ENCODE assay signal across 41 mouse cellular contexts in the genomic region with DNA sequence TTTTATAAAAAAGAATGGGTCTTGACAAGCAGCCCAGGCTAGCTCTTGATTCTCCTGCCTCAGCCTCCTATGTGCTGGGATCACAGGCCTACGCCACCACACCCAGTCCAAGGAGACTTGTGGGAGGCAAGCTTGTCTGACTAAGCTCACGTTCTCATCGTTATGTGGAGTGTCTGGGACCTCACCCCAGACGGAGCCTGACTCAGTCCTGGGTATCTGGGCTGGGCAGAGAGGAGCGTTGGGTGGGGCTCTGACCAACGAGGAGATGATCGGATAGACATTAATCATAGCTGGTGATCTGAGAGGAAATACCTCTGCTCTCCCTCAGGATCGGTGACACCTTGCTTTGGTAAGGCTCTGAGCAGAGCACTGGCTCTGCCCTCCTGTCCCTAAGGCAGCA. TPM values are rescaled to one million over a fixed set of nuclear protein-coding genes. Genes with fewer than 3 reads are reported as not detected.
"Had no signal": no experiment of that assay in that cellular context is flagged by ENCODE, and none has a peak within 500 bp of the region (broad histone marks: within the 10 kb centered on the region; RNA-seq: fewer than 3 reads in every experiment).

No protein-coding gene starts in this region.

- ATAC-seq: hindbrain, postnatal 0 days; intestine, embryonic 16.5 days had no signal

- DNase-seq: gastrocnemius, adult 2 months; gastrocnemius, postnatal 10 days; gastrocnemius, postnatal 25 days; heart, postnatal 10 days; heart, postnatal 4 days; kidney, adult 11 months; kidney, adult 2 months; kidney, adult 9 months; kidney, postnatal 14 days; kidney, postnatal 36 days; layer of hippocampus, adult 9-11 months; layer of hippocampus, postnatal 36 days; liver had no signal

- H3K36me3 ChIP-seq: heart, embryonic 10.5 days; hindbrain, embryonic 13.5 days; hindbrain, embryonic 15.5 days; kidney, embryonic 15.5 days had no signal

- H3K4me3 ChIP-seq: gastrocnemius, adult 2 months; heart, embryonic 10.5 days; heart, embryonic 12.5 days; hindbrain, embryonic 13.5 days; hindbrain, embryonic 15.5 days; kidney, embryonic 15.5 days; limb, embryonic 10.5 days; limb, embryonic 12.5 days had no signal

- H3K9ac ChIP-seq: heart, embryonic 12.5 days; hindbrain, embryonic 13.5 days; hindbrain, embryonic 15.5 days; kidney, embryonic 15.5 days; limb, embryonic 12.5 days had no signal

- H3K4me1 ChIP-seq: heart, embryonic 12.5 days; hindbrain, embryonic 13.5 days; hindbrain, embryonic 15.5 days; kidney, embryonic 15.5 days; limb, embryonic 10.5 days; limb, embryonic 12.5 days had no signal

- H3K4me2 ChIP-seq: heart, embryonic 12.5 days; hindbrain, embryonic 13.5 days; hindbrain, embryonic 15.5 days; kidney, embryonic 15.5 days; limb, embryonic 12.5 days; liver, embryonic 11.5 days had no signal

- H3K27me3 ChIP-seq: hindbrain, embryonic 13.5 days; hindbrain, embryonic 15.5 days; kidney, embryonic 15.5 days; limb, embryonic 12.5 days had no signal

- H3K27ac ChIP-seq: gastrocnemius, adult 2 months; heart, embryonic 10.5 days; hindbrain, embryonic 13.5 days; hindbrain, embryonic 15.5 days; hindbrain, postnatal 0 days; kidney, embryonic 15.5 days; kidney, postnatal 0 days; limb, embryonic 10.5 days; limb, embryonic 12.5 days had no signal

- H3K9me3 ChIP-seq: heart, embryonic 10.5 days; heart, embryonic 12.5 days; hindbrain, embryonic 13.5 days; hindbrain, embryonic 15.5 days; kidney, embryonic 15.5 days; limb, embryonic 10.5 days; limb, embryonic 12.5 days had no signal

RNA-seq across cellular contexts. Expression of a gene that starts 1.7 kb away (rescaled TPM):
- total RNA-seq: gastrocnemius, adult 2 months; gastrocnemius, postnatal 10 days; gastrocnemius, postnatal 25 days; gastrocnemius, postnatal 4 days; granulocyte monocyte progenitor cell, adult 5-6 weeks; heart, postnatal 10 days; heart, postnatal 25 days; heart, postnatal 4 days; hindbrain, postnatal 0 days; layer of hippocampus, adult 18-20 months; layer of hippocampus, adult 8-10 months; layer of hippocampus, postnatal 14 days; layer of hippocampus, postnatal 36 days; left cerebral cortex, adult 18-20 months; left cerebral cortex, adult 8-10 months; left cerebral cortex, postnatal 14 days; left cerebral cortex, postnatal 36 days had no signal
- polyA plus RNA-seq: heart, embryonic 10.5 days; heart, embryonic 12.5 days; heart, embryonic 16.5 days; hindbrain, embryonic 11.5 days; hindbrain, embryonic 13.5 days; hindbrain, embryonic 15.5 days; hindbrain, postnatal 0 days; intestine, embryonic 14.5 days; intestine, embryonic 16.5 days; kidney, adult 2 months; kidney, embryonic 15.5 days; kidney, postnatal 0 days; limb, embryonic 10.5 days; limb, embryonic 12.5 days; limb, embryonic 14.5 days; liver, embryonic 11.5 days had no signal

RNA-seq across cellular contexts. Expression of a gene that starts 12.8 kb away (rescaled TPM):
- total RNA-seq: gastrocnemius, adult 2 months; gastrocnemius, postnatal 10 days; gastrocnemius, postnatal 25 days; gastrocnemius, postnatal 4 days; granulocyte monocyte progenitor cell, adult 5-6 weeks; heart, adult 8-10 months; heart, postnatal 10 days; heart, postnatal 25 days; heart, postnatal 4 days had no signal
- polyA plus RNA-seq: heart, embryonic 12.5 days; heart, embryonic 14.5 days; heart, embryonic 16.5 days; intestine, embryonic 14.5 days; intestine, embryonic 16.5 days; kidney, embryonic 15.5 days; kidney, postnatal 0 days; large intestine, adult 2 months; limb, embryonic 10.5 days; limb, embryonic 12.5 days; limb, embryonic 14.5 days; liver, embryonic 11.5 days had no signal
